Mouse (Mus musculus): Measurements from ENCODE around the gene Mtrex.

GRCm38 (mm10) chr13:112919141-112919865 lies 7.9 kb downstream of the Mtrex start:
- no peak for TF ChIP-seq CTCF (IDR thresholded peaks at IDR 0.05; ENCODE audit: control insufficient read depth, insufficient read depth, insufficient replicate concordance, low read depth, low read length)
- TF ChIP-seq POLR2A (IDR thresholded peaks at IDR 0.05; ENCODE audit: control insufficient read depth, low read depth, low read length), result no peak
